Mouse (Mus musculus) intestine, embryonic 14.5 days (tissue): ENCODE data around the gene Cul4a. TPM values are rescaled to one million over a fixed set of nuclear protein-coding genes. Genes with fewer than 3 reads are reported as not detected.
"Not testable (repeated sequence)": the region's sequence is repeated elsewhere in the genome, so short reads cannot be mapped to it uniquely, and the experiment has no call there.

Source experiments
- ATAC-seq: fragments of 200-750 bp; cut with Nextera tagmentation; replicated peaks from 2 replicates; pipeline ENCODE4 v1.8.0; 2017; ENCODE audit warnings: low read depth, moderate number of reproducible peaks, moderate TSS enrichment, moderate library complexity; ENCODE audit not compliant: low FRiP score, low TSS enrichment
- DNase-seq: peaks from one replicate; pipeline ENCODE4 v3.0.0-alpha.2; 2018; ENCODE audit warnings: low spot score
- H3K27ac ChIP-seq: fragments of 300-500 bp; sonication (generic); 2 replicates; pipeline ENCODE4 v1.5.1; 2014; ENCODE audit warnings: low read depth, mild to moderate bottlenecking, control low read depth
- H3K27me3 ChIP-seq: fragments of 300-500 bp; sonication (generic); replicated peaks from 2 replicates; pipeline ENCODE4 v1.6.1; 2014; ENCODE audit warnings: low read length, control low read depth; ENCODE audit not compliant: control insufficient read depth, insufficient read depth
- H3K36me3 ChIP-seq: fragments of 300-500 bp; sonication (generic); 2 replicates; pipeline ENCODE4 v1.6.1; 2014; ENCODE audit warnings: low read length, control low read depth; ENCODE audit not compliant: control insufficient read depth, insufficient read depth
- H3K4me1 ChIP-seq: fragments of 300-500 bp; sonication (generic); replicated peaks from 2 replicates; pipeline ENCODE4 v1.6.1; 2014; ENCODE audit warnings: low read length, control low read depth, mixed read lengths; ENCODE audit not compliant: control insufficient read depth, insufficient read depth
- H3K4me2 ChIP-seq: fragments of 300-500 bp; sonication (generic); 2 replicates; pipeline ENCODE4 v1.6.1; 2014; ENCODE audit warnings: low read length
- H3K4me3 ChIP-seq: fragments of 300-500 bp; sonication (generic); 2 replicates; pipeline ENCODE4 v1.5.1; 2014; ENCODE audit warnings: low read depth, low read length, control low read depth, mixed read lengths
- H3K9ac ChIP-seq: fragments of 300-500 bp; sonication (generic); 2 replicates; pipeline ENCODE4 v1.6.1; 2014; ENCODE audit warnings: mild to moderate bottlenecking, low read length
- H3K9me3 ChIP-seq: fragments of 300-500 bp; sonication (generic); 2 replicates; pipeline ENCODE4 v1.6.1; 2016; ENCODE audit warnings: low read length, control low read depth; ENCODE audit not compliant: control insufficient read depth
- WGBS: fragments of 180-500 bp; shearing (Covaris S2); extraction: QIAGEN DNeasy Blood & Tissue Kit; methylation state at CpG from one replicate; pipeline ENCODE4 v1.1.7; 2014; 5-methylcytosine and 5-hydroxymethylcytosine counted together
- polyA plus RNA-seq: library from polyadenylated mRNA; unstranded; fragments of >200 nt; fragmentation: Nextera tagmentation; extraction: Ambion mirVana; gene quantifications from 2 replicates; pipeline ENCODE4 v1.2.1, GENCODE M21; 2014

The Cul4a gene
- polyA plus RNA-seq, 1 experiment from 2014 or later: 93.1 TPM

DNA sequence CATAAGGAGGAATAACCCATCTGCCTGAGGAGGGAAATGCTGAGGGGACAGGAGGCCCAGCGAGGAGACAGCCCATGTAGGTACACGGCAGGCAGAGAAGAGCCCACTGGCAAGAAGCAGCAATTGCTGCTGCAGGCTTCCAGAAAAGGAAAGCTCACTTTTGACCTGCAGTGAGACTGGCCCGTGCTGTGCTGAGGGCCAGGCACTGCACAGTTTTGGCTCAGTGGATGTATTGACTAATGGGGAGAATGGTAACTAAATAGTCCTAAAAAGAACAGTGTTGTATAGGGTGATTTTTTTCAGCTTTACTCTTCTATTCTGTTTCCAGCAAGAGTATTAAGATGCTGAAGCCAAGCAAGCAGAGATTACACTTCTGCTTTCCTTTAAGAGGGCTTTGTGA, 13.1 kb downstream of the Cul4a start:
- WGBS: 87% methylated on average over 3 of the region's 3 CpGs
- no peak for DNase-seq
- no peaks in the 10 kb centered on the region for H3K27me3 ChIP-seq
- no peaks in the 10 kb centered on the region for H3K4me1 ChIP-seq
- H3K9me3 ChIP-seq: no peaks in the 10 kb centered on the region
- peaks cover 58% of the 10 kb centered on the region for H3K36me3 ChIP-seq
- H3K4me3 ChIP-seq: no peak overlapping the region
- no peak overlapping the region for H3K4me2 ChIP-seq
- no peak overlapping the region for H3K9ac ChIP-seq
- no peak for ATAC-seq
- no peak overlapping the region for H3K27ac ChIP-seq

DNA sequence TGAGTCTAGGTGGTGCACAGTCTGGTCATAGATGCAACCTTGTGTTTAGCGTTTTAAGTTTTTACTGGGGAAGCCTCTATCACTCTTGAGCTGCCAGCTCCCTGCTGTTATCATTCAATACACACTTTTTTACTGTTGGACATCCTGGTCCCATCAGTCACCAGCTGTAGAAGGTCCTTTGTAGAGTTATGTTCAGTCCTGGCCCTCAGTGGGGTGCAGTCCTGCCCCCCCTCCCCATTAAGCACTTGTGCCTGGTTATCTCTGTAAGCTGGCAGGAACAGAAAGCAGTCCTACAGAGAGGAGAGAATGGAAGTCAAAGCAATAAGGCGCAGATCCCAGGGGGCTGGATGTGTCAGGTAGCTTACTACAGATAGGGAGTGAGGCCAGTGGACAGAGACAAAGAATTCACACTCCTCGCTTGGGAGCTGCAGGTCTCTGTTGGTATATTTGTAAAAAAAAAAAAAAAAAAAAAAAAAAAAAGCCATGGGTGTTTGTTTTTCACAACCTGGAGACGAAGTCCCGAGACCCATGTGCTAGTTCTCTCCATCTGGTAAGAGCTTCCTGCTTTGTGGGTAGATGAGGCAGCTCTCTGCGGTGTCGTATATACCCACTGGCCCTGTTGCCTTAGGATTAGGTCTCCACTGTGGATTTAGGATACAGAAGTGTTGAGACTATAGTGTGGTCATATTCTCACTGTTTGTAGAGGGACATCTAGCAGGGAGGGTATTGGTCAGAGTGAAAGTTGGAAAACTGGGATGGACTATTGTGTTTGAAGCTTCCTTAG, 15.7 kb downstream of the Cul4a start:
- no peaks in the 10 kb centered on the region for H3K9me3 ChIP-seq
- no peak overlapping the region for H3K9ac ChIP-seq
- H3K27me3 ChIP-seq: no peaks in the 10 kb centered on the region
- H3K4me3 ChIP-seq: no peak overlapping the region
- WGBS: 89% methylated on average over 7 of the region's 7 CpGs
- no peak overlapping the region for H3K27ac ChIP-seq
- no peak overlapping the region for H3K4me2 ChIP-seq
- H3K4me1 ChIP-seq: no peaks in the 10 kb centered on the region
- peaks cover 72% of the 10 kb centered on the region for H3K36me3 ChIP-seq
- no peak for DNase-seq
- no peak for ATAC-seq

DNA sequence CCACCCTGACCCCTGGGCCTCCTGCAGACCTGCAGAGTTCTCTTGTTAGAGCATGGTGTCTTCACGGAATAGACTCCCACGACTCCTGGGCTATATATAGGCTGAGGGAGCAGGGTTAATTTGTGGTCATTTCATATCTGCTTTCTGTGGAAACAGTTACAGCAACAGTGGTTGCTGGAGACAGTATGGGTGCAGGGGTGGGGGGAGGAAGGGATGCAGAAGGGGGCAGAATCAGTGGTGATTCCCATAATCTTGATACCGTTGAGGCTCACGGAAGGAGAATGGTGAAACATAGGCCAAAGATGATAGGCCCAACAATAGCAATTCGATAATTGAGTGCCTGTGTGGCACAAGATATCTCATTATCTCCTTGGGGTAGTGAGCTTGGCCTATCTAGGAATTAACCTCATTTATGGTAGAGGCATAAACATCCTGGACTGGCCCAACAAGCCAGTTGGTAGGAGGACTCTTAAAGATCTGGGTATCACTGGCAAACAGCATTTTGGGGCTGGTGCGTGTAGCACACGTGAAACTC, 17.5 kb downstream of the Cul4a start:
- no peak for ATAC-seq
- Histone ChIP-seq H3K27ac (no peak overlapping the region), H3K27me3 (no peaks in the 10 kb centered on the region), H3K4me3 (no peak overlapping the region), H3K9me3 (no peaks in the 10 kb centered on the region), H3K4me2 (no peak overlapping the region), H3K9ac (no peak overlapping the region), H3K36me3 (peaks cover 81% of the 10 kb centered on the region), H3K4me1 (no peaks in the 10 kb centered on the region)
- no peak for DNase-seq
- 93% methylated on average over 7 of the region's 7 CpGs for WGBS

GRCm38 (mm10) chr8:13124897-13125296, 19.5 kb downstream of the Cul4a start:
- Histone ChIP-seq H3K27me3 (no peaks in the 10 kb centered on the region), H3K9me3 (no peaks in the 10 kb centered on the region), H3K27ac (no peak overlapping the region), H3K9ac (no peak overlapping the region), H3K4me3 (no peak overlapping the region), H3K4me1 (no peaks in the 10 kb centered on the region), H3K4me2 (no peak overlapping the region), H3K36me3 (peaks cover 86% of the 10 kb centered on the region)
- ATAC-seq (no peak), DNase-seq (no peak)
- WGBS: 90% methylated on average over 8 of the region's 8 CpGs

GRCm38 (mm10) chr8:13132220-13132619, 26.8 kb downstream of the Cul4a start:
- not testable (repeated sequence) for H3K4me1 ChIP-seq, H3K27me3 ChIP-seq, ATAC-seq, H3K4me2 ChIP-seq, H3K9me3 ChIP-seq, H3K4me3 ChIP-seq, H3K27ac ChIP-seq, H3K9ac ChIP-seq
- DNase-seq: peak; percentile 75
- H3K36me3 ChIP-seq: peaks cover 99% of the 10 kb centered on the region
- 72% methylated on average over 9 of the region's 9 CpGs for WGBS

DNA sequence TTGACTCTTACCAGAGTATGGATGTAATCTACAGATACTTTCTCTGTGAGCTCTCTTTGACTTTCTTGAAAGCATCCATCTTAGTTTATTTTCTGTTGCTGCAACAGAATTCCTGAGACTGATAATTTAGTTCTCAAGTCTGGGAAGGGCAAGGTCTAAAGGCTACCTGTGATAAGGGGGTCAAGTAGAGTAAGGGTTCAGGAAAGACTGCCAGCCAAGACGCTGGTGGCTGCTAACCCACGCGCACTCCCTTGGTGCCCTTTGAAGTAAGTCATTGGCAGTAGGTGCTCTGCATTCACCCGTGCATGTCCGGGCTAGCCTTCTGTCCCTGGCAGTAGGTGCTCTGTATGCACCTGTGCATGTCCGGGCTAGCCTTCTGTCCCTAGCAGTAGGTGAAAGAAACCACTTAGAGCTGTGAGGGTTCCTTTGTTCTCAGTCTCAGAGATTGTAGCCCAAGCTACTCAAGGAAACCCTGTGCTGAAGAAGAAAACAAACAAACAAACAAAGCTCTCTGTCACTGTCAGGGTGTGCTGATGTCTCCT, 34.3 kb downstream of the Cul4a start:
- no peak overlapping the region for H3K9ac ChIP-seq
- ATAC-seq (no peak), DNase-seq (no peak)
- H3K4me2 ChIP-seq: no peak overlapping the region
- H3K4me3 ChIP-seq: no peak overlapping the region
- peaks cover 99% of the 10 kb centered on the region for H3K36me3 ChIP-seq
- no peaks in the 10 kb centered on the region for H3K27me3 ChIP-seq
- no peaks in the 10 kb centered on the region for H3K9me3 ChIP-seq
- H3K4me1 ChIP-seq: no peaks in the 10 kb centered on the region
- no peak overlapping the region for H3K27ac ChIP-seq
- 94% methylated on average over 6 of the region's 6 CpGs for WGBS

GRCm38 (mm10) chr8:13141681-13142080, 36.3 kb downstream of the Cul4a start:
- Histone ChIP-seq H3K9me3 (no peaks in the 10 kb centered on the region), H3K9ac (no peak overlapping the region), H3K36me3 (peaks cover 99% of the 10 kb centered on the region), H3K27me3 (no peaks in the 10 kb centered on the region), H3K4me1 (no peaks in the 10 kb centered on the region), H3K27ac (no peak overlapping the region), H3K4me3 (no peak overlapping the region), H3K4me2 (no peak overlapping the region)
- DNase-seq (no peak), ATAC-seq (no peak)
- 93% methylated on average over 5 of the region's 5 CpGs for WGBS

- Histone ChIP-seq H3K27me3 (no peaks in the 10 kb centered on the region), H3K4me2 (no peak overlapping the region), H3K27ac (no peak overlapping the region), H3K4me3 (no peak overlapping the region), H3K36me3 (peaks cover 49% of the 10 kb centered on the region), H3K9ac (no peak overlapping the region), H3K4me1 (no peaks in the 10 kb centered on the region), H3K9me3 (no peaks in the 10 kb centered on the region)
- ATAC-seq: no peak
- 84% methylated on average over 2 of the region's 2 CpGs for WGBS
- DNase-seq: no peak
Measured at GRCm38 (mm10) chr8:13148476-13148875, 43.1 kb downstream of the Cul4a start.

DNA sequence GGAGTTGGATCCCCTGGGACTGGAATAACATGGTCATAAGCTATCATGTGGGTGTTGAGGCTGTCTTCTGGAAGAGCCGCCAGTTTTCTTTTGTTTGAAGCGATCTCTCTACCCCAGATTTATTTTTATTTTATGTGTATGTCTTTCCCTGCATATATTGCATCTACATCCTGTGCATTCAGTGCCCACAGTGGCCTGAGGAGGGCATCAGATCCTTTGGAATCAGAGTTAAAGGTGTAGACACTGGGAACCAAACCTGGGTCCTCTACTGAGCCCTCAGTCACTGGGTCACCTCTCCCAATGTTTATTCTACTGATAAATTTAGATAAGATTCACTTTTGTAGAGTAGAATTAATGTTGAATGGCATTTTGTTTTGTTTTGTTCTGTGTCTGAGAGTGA, 43.9 kb downstream of the Cul4a start:
- Histone ChIP-seq H3K4me2 (no peak overlapping the region), H3K27ac (no peak overlapping the region), H3K9me3 (no peaks in the 10 kb centered on the region), H3K4me1 (no peaks in the 10 kb centered on the region), H3K27me3 (no peaks in the 10 kb centered on the region), H3K4me3 (no peak overlapping the region), H3K36me3 (peaks cover 42% of the 10 kb centered on the region), H3K9ac (no peak overlapping the region)
- DNase-seq: no peak
- 88% methylated on average over 2 of the region's 2 CpGs for WGBS
- no peak for ATAC-seq
